ENCODE assay signal across 13 mouse cellular contexts in the genomic region with DNA sequence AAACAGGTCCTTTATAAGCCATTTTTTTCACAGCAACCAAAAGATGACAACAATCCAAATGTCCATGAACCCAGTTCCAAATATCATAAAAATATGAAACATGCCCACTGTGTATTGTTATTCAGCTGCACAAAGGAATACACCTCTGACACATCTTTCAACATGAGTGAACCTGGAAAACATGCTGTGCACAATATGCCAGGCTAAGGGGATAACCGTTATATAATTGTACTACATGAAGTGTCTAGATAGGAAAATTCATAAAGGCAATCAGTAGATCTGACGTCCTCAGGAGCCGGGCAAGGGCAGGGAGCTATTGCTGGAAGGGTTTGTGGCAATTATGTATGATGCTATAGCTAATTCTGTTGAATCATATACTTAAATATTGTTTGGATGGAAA.
"Had no signal": no experiment of that assay in that cellular context is flagged by ENCODE, and none has a peak within 500 bp of the region (broad histone marks: within the 10 kb centered on the region; RNA-seq: fewer than 3 reads in every experiment).

No protein-coding gene starts in this region.

- H3K4me1 ChIP-seq: kidney, embryonic 15.5 days; liver, embryonic 13.5 days had no signal

- H3K27me3 ChIP-seq: kidney, embryonic 15.5 days; limb, embryonic 13.5 days; liver, embryonic 13.5 days had no signal

- H3K4me3 ChIP-seq: kidney, embryonic 15.5 days; limb, embryonic 10.5 days; limb, embryonic 13.5 days; liver, embryonic 13.5 days had no signal

- H3K27ac ChIP-seq: kidney, embryonic 15.5 days; limb, embryonic 10.5 days; limb, embryonic 13.5 days; liver, embryonic 13.5 days had no signal

- DNase-seq: kidney, postnatal 10 days; kidney, postnatal 4 days; liver; liver, embryonic 13.5 days; lung, adult 2 months; lung, postnatal 14 days; lung, postnatal 4 days; midbrain, embryonic 14.5 days; thymus, adult 18-20 months; thymus, postnatal 36 days had no signal
